Mouse (Mus musculus): ENCODE data around the gene Kmt2e.

DNA sequence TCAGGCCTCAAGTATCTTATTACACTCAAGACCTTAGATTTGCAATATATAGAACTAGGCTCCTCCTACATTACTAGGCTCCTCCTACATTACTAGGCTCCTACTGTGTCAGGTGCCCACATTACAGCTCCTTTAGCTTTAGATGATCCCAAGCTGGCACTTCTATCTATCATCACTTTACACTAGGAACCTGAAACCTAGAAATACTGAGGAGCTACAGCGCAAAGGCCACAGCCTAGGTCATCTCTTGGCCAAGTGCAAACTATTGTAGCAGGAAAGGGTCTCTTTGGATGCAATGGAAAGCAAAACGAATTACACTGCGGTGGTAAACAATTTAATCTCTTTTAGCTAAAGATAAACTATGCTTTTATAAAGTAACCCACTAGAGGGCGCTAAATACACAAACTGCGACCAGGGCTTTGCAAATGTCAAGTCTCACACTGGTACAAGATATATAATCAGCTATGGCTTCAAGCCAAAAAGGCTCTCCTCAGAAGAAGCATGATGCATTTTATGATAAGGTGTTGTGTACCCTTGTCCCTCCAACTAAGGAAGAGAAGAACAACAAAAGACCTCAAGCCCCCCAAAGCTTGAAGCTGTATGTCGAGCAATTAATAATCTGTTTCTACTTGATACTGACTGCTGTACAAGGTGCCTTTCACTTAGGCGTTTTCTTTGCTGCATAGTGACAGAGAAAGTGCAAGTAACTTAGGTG lies 18.5 kb upstream of the Kmt2e start:
- no peak for TF ChIP-seq ZNF384 (IDR thresholded peaks at IDR 0.05; ENCODE audit: low read depth, low read length)
- TF ChIP-seq ZC3H11A (IDR thresholded peaks at IDR 0.05; ENCODE audit: borderline replicate concordance, low read depth, low read length): peak; percentile 34; the same call in 1 of the 2 replicates
- TF ChIP-seq MAFK (IDR thresholded peaks at IDR 0.05; ENCODE audit: insufficient read depth, low read depth, low read length): no peak
- 0 out of 2 replicates have a peak, but pooled peaks have one; percentile 37 for TF ChIP-seq CHD2 (IDR thresholded peaks at IDR 0.05; ENCODE audit: low read depth, low read length)
- TF ChIP-seq HCFC1 (IDR thresholded peaks at IDR 0.05; ENCODE audit: borderline replicate concordance, insufficient read depth, low read length): no peak

Data from ES-E14 (cell line).